Mouse (Mus musculus): Measurements from ENCODE around the gene Gal3st2c.
"Not testable (repeated sequence)": the region's sequence is repeated elsewhere in the genome, so short reads cannot be mapped to it uniquely, and the experiment has no call there.

Gene Gal3st2c

GRCm38 (mm10) chr1:93990209-93990608 is at the start of gene Gal3st2c:
Gene Gal3st2c (plus strand): TSS chr1:93990509.
- DNase-seq (ENCODE audit: low read depth) = not testable (repeated sequence)

GRCm38 (mm10) chr1:93949087-93949486 is 41.2 kb upstream of the Gal3st2c start:
- not testable (repeated sequence) for DNase-seq (ENCODE audit: low read depth)

GRCm38 (mm10) chr1:93966489-93966888 is 23.8 kb upstream of the Gal3st2c start:
- not testable (repeated sequence) for DNase-seq (ENCODE audit: low read depth)

- DNase-seq (ENCODE audit: low read depth) = not testable (repeated sequence)
These were observed 19.9 kb upstream of the Gal3st2c start for GRCm38 (mm10) chr1:93970380-93970779.

GRCm38 (mm10) chr1:93970797-93971196 is 19.5 kb upstream of the Gal3st2c start:
- not testable (repeated sequence) for DNase-seq (ENCODE audit: low read depth)

- DNase-seq (ENCODE audit: low read depth) = not testable (repeated sequence)
These were observed 14.5 kb upstream of the Gal3st2c start for GRCm38 (mm10) chr1:93975764-93976163.

- not testable (repeated sequence) for DNase-seq (ENCODE audit: low read depth)
These were observed 12.0 kb upstream of the Gal3st2c start for GRCm38 (mm10) chr1:93978287-93978686.

GRCm38 (mm10) chr1:93980932-93981331 is 9.4 kb upstream of the Gal3st2c start:
- not testable (repeated sequence) for DNase-seq (ENCODE audit: low read depth)

- DNase-seq (ENCODE audit: low read depth) = no peak
These were observed 4.1 kb upstream of the Gal3st2c start for GRCm38 (mm10) chr1:93986167-93986566.

- DNase-seq (ENCODE audit: low read depth) = no peak
These were observed 1.5 kb upstream of the Gal3st2c start for GRCm38 (mm10) chr1:93988786-93989185.

- not testable (repeated sequence) for DNase-seq (ENCODE audit: low read depth)
These were observed 759 bp downstream of the Gal3st2c start for GRCm38 (mm10) chr1:93991068-93991467.

GRCm38 (mm10) chr1:93991491-93991890 is 1.2 kb downstream of the Gal3st2c start:
- DNase-seq (ENCODE audit: low read depth) = not testable (repeated sequence)

GRCm38 (mm10) chr1:94001023-94001422 is 10.7 kb downstream of the Gal3st2c start:
- DNase-seq (ENCODE audit: low read depth) = no peak

- not testable (repeated sequence) for DNase-seq (ENCODE audit: low read depth)
These were observed 15.7 kb downstream of the Gal3st2c start for GRCm38 (mm10) chr1:94005954-94006506.

GRCm38 (mm10) chr1:94008826-94009225 is 18.5 kb downstream of the Gal3st2c start:
- DNase-seq (ENCODE audit: low read depth) = not testable (repeated sequence)

- no peak for DNase-seq (ENCODE audit: low read depth)
These were observed 21.3 kb downstream of the Gal3st2c start for GRCm38 (mm10) chr1:94011643-94012042.

- no peak for DNase-seq (ENCODE audit: low read depth)
These were observed 29.8 kb downstream of the Gal3st2c start, which contains the start of gene Neu4 for GRCm38 (mm10) chr1:94020151-94020550. Gene Neu4 (plus strand): TSS chr1:94020451.

GRCm38 (mm10) chr1:94027506-94028108 is 37.3 kb downstream of the Gal3st2c start:
- DNase-seq (ENCODE audit: low read depth) = no peak

- no peak for DNase-seq (ENCODE audit: low read depth)
These were observed 38.4 kb downstream of the Gal3st2c start for GRCm38 (mm10) chr1:94028741-94029140.

GRCm38 (mm10) chr1:94033075-94033602 is 42.8 kb downstream of the Gal3st2c start:
- no peak for DNase-seq (ENCODE audit: low read depth)

GRCm38 (mm10) chr1:94034984-94035743 is 44.9 kb downstream of the Gal3st2c start:
- DNase-seq (ENCODE audit: low read depth) = peak; percentile 38

GRCm38 (mm10) chr1:94040391-94040790 is 50.1 kb downstream of the Gal3st2c start:
- no peak for DNase-seq (ENCODE audit: low read depth)

- DNase-seq (ENCODE audit: low read depth) = no peak
These were observed 55.2 kb downstream of the Gal3st2c start for GRCm38 (mm10) chr1:94045559-94045958.
